Mouse (Mus musculus) ES-E14 (cell line): ENCODE results near the gene Cdk17.

ENCODE experiments used
- CHD2 ChIP-seq: IDR thresholded peaks from 2 replicates; pipeline ENCODE4 v1.6.1; 2014; ENCODE audit warnings: mild to moderate bottlenecking, low read depth, low read length, inconsistent platforms
- HCFC1 ChIP-seq: IDR thresholded peaks from 2 replicates; pipeline ENCODE4 v1.6.1; 2012; ENCODE audit warnings: low read length, inconsistent platforms, borderline replicate concordance; ENCODE audit not compliant: insufficient read depth
- MAFK ChIP-seq: IDR thresholded peaks from 2 replicates; pipeline ENCODE4 v1.6.1; 2014; ENCODE audit warnings: mild to moderate bottlenecking, low read depth, low read length, inconsistent platforms; ENCODE audit not compliant: insufficient read depth
- ZC3H11A ChIP-seq: IDR thresholded peaks from 2 replicates; pipeline ENCODE4 v1.6.1; 2012; ENCODE audit warnings: low read depth, mild to moderate bottlenecking, inconsistent platforms, low read length, borderline replicate concordance
- ZNF384 ChIP-seq: IDR thresholded peaks from 2 replicates; pipeline ENCODE4 v1.6.1; 2012; ENCODE audit warnings: low read depth, low read length, inconsistent platforms

- no peak for TF ChIP-seq MAFK
- TF ChIP-seq ZNF384, result peak; percentile 74
- TF ChIP-seq HCFC1, result no peak
- no peak for TF ChIP-seq ZC3H11A
- TF ChIP-seq CHD2, result no peak
Observed at GRCm38 (mm10) chr10:93161511-93162275, 1.0 kb downstream of the Cdk17 start.
